Mouse (Mus musculus) testis, adult 2 months (tissue): ENCODE results near the gene Mmp15. TPM values are rescaled to one million over a fixed set of nuclear protein-coding genes. Genes with fewer than 3 reads are reported as not detected.

Experiments
- H3K27ac ChIP-seq: fragments of 200-500 bp; 2 replicates; pipeline ENCODE4 v1.5.1; 2012; ENCODE audit warnings: low read depth, low read length; ENCODE audit not compliant: control insufficient read depth, insufficient read depth
- H3K27me3 ChIP-seq: fragments of 200-500 bp; 2 replicates; pipeline ENCODE4 v1.6.1; 2012; ENCODE audit warnings: mild to moderate bottlenecking, low read length, moderate library complexity; ENCODE audit not compliant: control insufficient read depth, insufficient read depth
- H3K36me3 ChIP-seq: fragments of 200-500 bp; 2 replicates; pipeline ENCODE4 v1.6.1; 2012; ENCODE audit warnings: mild to moderate bottlenecking, low read length; ENCODE audit not compliant: control insufficient read depth, insufficient read depth
- H3K4me1 ChIP-seq: fragments of 200-500 bp; 2 replicates; pipeline ENCODE4 v1.6.1; 2012; ENCODE audit warnings: low read length; ENCODE audit not compliant: control insufficient read depth, insufficient read depth
- H3K4me3 ChIP-seq: fragments of 200-500 bp; 2 replicates; pipeline ENCODE4 v1.5.1; 2012; ENCODE audit warnings: low read depth, mild to moderate bottlenecking, low read length, moderate library complexity, mixed read lengths; ENCODE audit not compliant: control insufficient read depth
- CTCF ChIP-seq: fragments of 200-500 bp; IDR thresholded peaks from 2 replicates; pipeline ENCODE4 v1.5.1; 2012; ENCODE audit warnings: low read depth, mild to moderate bottlenecking, inconsistent platforms, low read length, moderate library complexity; ENCODE audit not compliant: control insufficient read depth, insufficient read depth, insufficient replicate concordance
- POLR2A ChIP-seq: fragments of 200-500 bp; IDR thresholded peaks from 2 replicates; pipeline ENCODE4 v1.6.1; 2012; ENCODE audit warnings: low read depth, mild to moderate bottlenecking, inconsistent platforms, low read length, moderate library complexity; ENCODE audit not compliant: control insufficient read depth
- polyA plus RNA-seq: library from polyadenylated mRNA; depleted of rRNA; stranded (reverse); fragments of >200 nt; gene quantifications from 2 replicates; pipeline ENCODE4 v1.2.3, GENCODE M21; 2012; rRNA removed

Gene Mmp15
- polyA plus RNA-seq, 1 experiment = 0.23 TPM

- Histone ChIP-seq H3K4me3 (no peak overlapping the region), H3K27me3 (no peaks in the 10 kb centered on the region), H3K36me3 (no peaks in the 10 kb centered on the region; the same call in 1 of the 2 replicates), H3K4me1 (no peaks in the 10 kb centered on the region), H3K27ac (no peak overlapping the region)
- TF ChIP-seq CTCF (no peak), POLR2A (no peak)
Observed at GRCm38 (mm10) chr8:95422193-95422810, 70.2 kb downstream of the Mmp15 start.

Other genes with a start within 250 kb of the Mmp15 start
- 63.9 and 76.7 TPM in 2 replicates for gene Kifc3, start 149.5 kb upstream of the Mmp15 start, polyA plus RNA-seq
- 6.2 and 6.9 TPM in 2 replicates for gene Cngb1, start 45.7 kb upstream of the Mmp15 start, polyA plus RNA-seq
- gene Tepp, start 41.7 kb upstream of the Mmp15 start, polyA plus RNA-seq = 290 and 313 TPM in 2 replicates
- gene Zfp319, start 20.3 kb upstream of the Mmp15 start, polyA plus RNA-seq = 3.9 and 4.0 TPM in 2 replicates
- gene Usb1, start 20.0 kb upstream of the Mmp15 start, polyA plus RNA-seq = 33.1 and 34.0 TPM in 2 replicates
- 103 and 106 TPM in 2 replicates for gene Cfap20, start 82.6 kb downstream of the Mmp15 start, polyA plus RNA-seq
- 107 and 125 TPM in 2 replicates for gene Csnk2a2, start 137.8 kb downstream of the Mmp15 start, polyA plus RNA-seq
- gene Ccdc113, start 181.8 kb downstream of the Mmp15 start, polyA plus RNA-seq = 82.2 and 87.4 TPM in 2 replicates
- gene Prss54, start 224.1 kb downstream of the Mmp15 start, polyA plus RNA-seq = 251 and 266 TPM in 2 replicates